Mouse (Mus musculus): ENCODE data around the gene Gm10220.
"Not testable (repeated sequence)": the region's sequence is repeated elsewhere in the genome, so short reads cannot be mapped to it uniquely, and the experiment has no call there.

Gene Gm10220

GRCm38 (mm10) chr5:26121321-26121720 is at the start of gene Gm10220:
Gene Gm10220 (minus strand): TSS chr5:26121421.
- DNase-seq (ENCODE audit: low spot score in 2 of 2), result not testable (repeated sequence)

GRCm38 (mm10) chr5:26169855-26170254 is 48.6 kb upstream of the Gm10220 start:
- DNase-seq (ENCODE audit: low spot score in 2 of 2), result no peak

GRCm38 (mm10) chr5:26165791-26166165 is 44.6 kb upstream of the Gm10220 start:
- DNase-seq (ENCODE audit: low spot score in 2 of 2), result no peak

- DNase-seq (ENCODE audit: low spot score in 2 of 2), result no peak
Measured at GRCm38 (mm10) chr5:26165036-26165790, 44.0 kb upstream of the Gm10220 start.

- no peak for DNase-seq (ENCODE audit: low spot score in 2 of 2)
Measured at GRCm38 (mm10) chr5:26157396-26158170, 36.4 kb upstream of the Gm10220 start.

- DNase-seq (ENCODE audit: low spot score in 2 of 2), result no peak
Measured at GRCm38 (mm10) chr5:26142891-26143290, 21.7 kb upstream of the Gm10220 start.

- not testable (repeated sequence) for DNase-seq (ENCODE audit: low spot score in 2 of 2)
Measured at GRCm38 (mm10) chr5:26105262-26105661, 16.0 kb downstream of the Gm10220 start, which contains the start of gene 5031410I06Rik. Gene 5031410I06Rik (minus strand): TSS chr5:26105362.

- DNase-seq (ENCODE audit: low spot score in 2 of 2), result not testable (repeated sequence)
Measured at GRCm38 (mm10) chr5:26089191-26089590, 32.0 kb downstream of the Gm10220 start, which contains the start of gene Gm10471. Gene Gm10471 (minus strand): TSS chr5:26089291.

- DNase-seq (ENCODE audit: low spot score in 2 of 2), result not testable (repeated sequence)
Measured at GRCm38 (mm10) chr5:26079023-26079422, 42.2 kb downstream of the Gm10220 start.

GRCm38 (mm10) chr5:26070716-26071115 is 50.5 kb downstream of the Gm10220 start:
- DNase-seq (ENCODE audit: low spot score in 2 of 2), result no peak
